Mouse (Mus musculus): ENCODE data around the gene Fam126b.

GRCm38 (mm10) chr1:58616176-58616575 is 30.1 kb upstream of the Fam126b start:
- no peak for TF ChIP-seq CTCF (IDR thresholded peaks at IDR 0.05; ENCODE audit: control insufficient read depth, insufficient read depth, insufficient read length)
- no peak for TF ChIP-seq MAX (IDR thresholded peaks at IDR 0.05)
- no peak for TF ChIP-seq MYOD1 (IDR thresholded peaks at IDR 0.05; ENCODE audit: control insufficient read depth, insufficient read length, low read depth)
- TF ChIP-seq FOSL1 (IDR thresholded peaks at IDR 0.05; ENCODE audit: insufficient read depth, low read length, poor library complexity, severe bottlenecking) = no peak
- no peak for TF ChIP-seq USF1 (IDR thresholded peaks at IDR 0.05; ENCODE audit: low read depth)
- no peak for TF ChIP-seq MYOG (IDR thresholded peaks at IDR 0.05; ENCODE audit: control insufficient read depth, extremely low read depth, insufficient read length)
- TF ChIP-seq CEBPB (IDR thresholded peaks at IDR 0.05; ENCODE audit: low read depth) = no peak
